Mouse (Mus musculus) forebrain, embryonic 11.5 days (tissue): ENCODE results near the gene Fam214a. TPM values are rescaled to one million over a fixed set of nuclear protein-coding genes. Genes with fewer than 3 reads are reported as not detected.

Experiments used
- ATAC-seq: fragments of 200-750 bp; cut with Nextera tagmentation; replicated peaks from 2 replicates; pipeline ENCODE4 v1.8.0; 2017; ENCODE audit warnings: moderate TSS enrichment; ENCODE audit not compliant: low FRiP score
- DNase-seq: peaks from one replicate; pipeline ENCODE4 v3.0.0-alpha.2; 2017; ENCODE audit warnings: low spot score
- H3K27ac ChIP-seq: fragments of 300-500 bp; sonication (generic); 2 replicates; pipeline ENCODE4 v1.5.1; 2014; ENCODE audit warnings: low read depth, low read length
- H3K27me3 ChIP-seq: fragments of 300-500 bp; sonication (generic); 2 replicates; pipeline ENCODE4 v1.6.1; 2014; ENCODE audit warnings: mild to moderate bottlenecking, low read length, mixed read lengths; ENCODE audit not compliant: control insufficient read depth, insufficient read depth
- H3K36me3 ChIP-seq: fragments of 300-500 bp; sonication (generic); 2 replicates; pipeline ENCODE4 v1.6.1; 2014; ENCODE audit warnings: mild to moderate bottlenecking, low read length, moderate library complexity, mixed read lengths; ENCODE audit not compliant: control insufficient read depth, insufficient read depth
- H3K4me1 ChIP-seq: fragments of 300-500 bp; sonication (generic); replicated peaks from 2 replicates; pipeline ENCODE4 v1.6.1; 2014; ENCODE audit warnings: low read length, mixed read lengths; ENCODE audit not compliant: control insufficient read depth, insufficient read depth
- H3K4me2 ChIP-seq: fragments of 300-500 bp; sonication (generic); 2 replicates; pipeline ENCODE4 v1.6.1; 2014; ENCODE audit warnings: low read depth, mild to moderate bottlenecking, low read length, moderate library complexity, mixed read lengths; ENCODE audit not compliant: severe bottlenecking
- H3K4me3 ChIP-seq: fragments of 300-500 bp; sonication (generic); 2 replicates; pipeline ENCODE4 v1.5.1; 2014; ENCODE audit warnings: low read depth, low read length
- H3K9ac ChIP-seq: fragments of 300-500 bp; sonication (generic); 2 replicates; pipeline ENCODE4 v1.6.1; 2014; ENCODE audit warnings: low read length
- H3K9me3 ChIP-seq: fragments of 300-500 bp; sonication (generic); 2 replicates; pipeline ENCODE4 v1.6.1; 2016; ENCODE audit warnings: low read length, mixed read lengths; ENCODE audit not compliant: control insufficient read depth
- WGBS: fragments of 180-500 bp; shearing (Covaris S2); extraction: QIAGEN DNeasy Blood & Tissue Kit; methylation state at CpG from one replicate; pipeline ENCODE4 v1.1.7; 2014; 5-methylcytosine and 5-hydroxymethylcytosine counted together
- polyA plus RNA-seq: library from polyadenylated mRNA; unstranded; fragments of >200 nt; fragmentation: Nextera tagmentation; extraction: Ambion mirVana; gene quantifications from 2 replicates; pipeline ENCODE4 v1.2.1, GENCODE M21; 2014

Fam214a gene
- polyA plus RNA-seq, 1 experiment from 2014 or later: 18.3 TPM

GRCm38 (mm10) chr9:74972736-74973135 lies 20.1 kb downstream of the Fam214a start:
- Histone ChIP-seq H3K4me1 (peaks cover 11% of the 10 kb centered on the region), H3K9me3 (no peaks in the 10 kb centered on the region), H3K27ac (no peak overlapping the region), H3K27me3 (no peaks in the 10 kb centered on the region), H3K4me2 (no peak overlapping the region), H3K4me3 (no peak overlapping the region), H3K9ac (no peak overlapping the region), H3K36me3 (no peaks in the 10 kb centered on the region)
- ATAC-seq: no peak
- no peak for DNase-seq
- WGBS: 85% methylated on average over 5 of the region's 5 CpGs

DNA sequence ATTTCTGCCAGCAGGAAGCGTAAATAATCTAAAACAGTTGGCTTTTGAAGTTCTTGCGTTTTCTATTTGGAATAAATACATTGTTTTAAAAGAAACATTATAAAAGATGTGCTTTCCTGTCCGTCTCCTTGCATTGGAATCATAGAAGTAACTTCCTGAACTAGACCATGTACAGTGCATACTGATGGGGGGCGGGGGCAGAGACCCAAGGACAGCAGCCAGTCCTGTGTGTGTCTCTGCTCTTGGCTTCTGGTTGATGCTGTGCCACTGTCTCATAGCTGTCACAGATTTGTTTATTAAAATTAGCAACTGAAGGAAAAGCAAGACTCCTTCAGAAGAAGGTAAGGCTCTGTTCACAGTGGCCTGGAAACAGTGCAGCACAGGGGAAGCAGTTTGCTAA lies 20.5 kb downstream of the Fam214a start:
- no peak overlapping the region for H3K4me3 ChIP-seq
- no peak for DNase-seq
- no peaks in the 10 kb centered on the region for H3K36me3 ChIP-seq
- ATAC-seq: no peak
- 89% methylated on average over 4 of the region's 4 CpGs for WGBS
- no peaks in the 10 kb centered on the region for H3K27me3 ChIP-seq
- no peak overlapping the region for H3K9ac ChIP-seq
- peaks cover 11% of the 10 kb centered on the region for H3K4me1 ChIP-seq
- no peaks in the 10 kb centered on the region for H3K9me3 ChIP-seq
- H3K27ac ChIP-seq: no peak overlapping the region
- no peak overlapping the region for H3K4me2 ChIP-seq

DNA sequence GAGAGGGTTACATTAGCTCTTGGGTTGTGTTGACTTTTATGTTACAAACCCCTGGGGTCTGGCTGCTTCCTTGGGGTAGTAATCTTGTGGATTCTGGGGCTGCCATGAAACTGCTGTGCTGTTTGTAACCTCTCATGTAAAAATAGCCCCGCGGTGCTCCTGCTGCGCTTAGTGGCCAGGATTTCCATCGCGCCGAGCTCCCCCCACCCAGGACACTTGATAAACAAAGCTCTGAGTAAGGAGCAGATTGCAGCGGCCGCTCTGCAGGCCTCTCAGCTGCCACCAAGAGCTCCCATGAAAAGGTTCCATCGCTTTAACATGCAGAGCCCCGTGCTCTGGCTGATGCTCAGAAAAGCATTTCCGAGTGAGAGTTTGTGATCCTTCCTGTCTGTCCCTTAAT lies 22.1 kb downstream of the Fam214a start:
- no peak overlapping the region for H3K4me3 ChIP-seq
- no peaks in the 10 kb centered on the region for H3K9me3 ChIP-seq
- WGBS: 2% methylated on average over 11 of the region's 11 CpGs
- H3K4me2 ChIP-seq: 0 out of 2 replicates have a peak overlapping the region, but pooled peaks have one; percentile 13
- 0 out of 2 replicates have a peak, but pooled peaks have one; percentile 18 for ATAC-seq
- H3K27ac ChIP-seq: peak overlapping the region; percentile 87
- no peaks in the 10 kb centered on the region for H3K27me3 ChIP-seq
- peaks cover 9% of the 10 kb centered on the region for H3K4me1 ChIP-seq
- peak overlapping the region; percentile 0 for H3K9ac ChIP-seq
- DNase-seq: peak; percentile 60
- no peaks in the 10 kb centered on the region for H3K36me3 ChIP-seq

- peaks cover 9% of the 10 kb centered on the region for H3K4me1 ChIP-seq
- peak overlapping the region; percentile 46 for H3K4me3 ChIP-seq
- 23% methylated on average over 7 of the region's 7 CpGs for WGBS
- no peaks in the 10 kb centered on the region for H3K27me3 ChIP-seq
- ATAC-seq (peak; percentile 60), DNase-seq (no peak)
- peak overlapping the region; percentile 72; the same call in 1 of the 2 replicates for H3K9ac ChIP-seq
- peak overlapping the region; percentile 71 for H3K4me2 ChIP-seq
- H3K27ac ChIP-seq: peak overlapping the region; percentile 87
- no peaks in the 10 kb centered on the region for H3K36me3 ChIP-seq
- no peaks in the 10 kb centered on the region for H3K9me3 ChIP-seq
These were observed 22.7 kb downstream of the Fam214a start for GRCm38 (mm10) chr9:74975416-74975815.

GRCm38 (mm10) chr9:74975911-74976563 lies 23.4 kb downstream of the Fam214a start:
- no peaks in the 10 kb centered on the region for H3K36me3 ChIP-seq
- H3K27ac ChIP-seq: peak overlapping the region; percentile 87
- no peaks in the 10 kb centered on the region for H3K27me3 ChIP-seq
- peak; percentile 88 for DNase-seq
- H3K4me1 ChIP-seq: peaks cover 9% of the 10 kb centered on the region
- H3K4me2 ChIP-seq: peak overlapping the region; percentile 71
- under 1% methylated on average over 23 of the region's 23 CpGs for WGBS
- no peaks in the 10 kb centered on the region for H3K9me3 ChIP-seq
- peak overlapping the region; percentile 46 for H3K4me3 ChIP-seq
- H3K9ac ChIP-seq: peak overlapping the region; percentile 72
- ATAC-seq: peak; percentile 97

DNA sequence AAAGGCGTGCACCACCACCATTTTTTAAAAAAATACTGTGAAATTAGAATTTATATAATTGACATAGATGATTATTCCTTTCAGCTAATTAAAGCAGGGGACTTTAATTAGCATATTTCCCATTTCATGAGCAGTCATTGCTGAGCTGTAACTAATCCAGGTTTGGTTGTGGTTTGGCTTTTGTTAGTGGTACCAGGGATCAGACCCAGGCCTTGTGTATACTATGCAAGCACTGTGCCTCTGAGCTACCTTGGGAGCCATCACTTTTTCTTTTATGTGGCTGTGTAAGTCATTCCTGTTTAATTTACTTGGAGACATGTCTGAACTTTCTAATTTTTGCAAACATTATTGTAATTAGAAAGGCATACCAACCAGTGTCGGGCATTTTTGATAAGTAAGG lies 24.6 kb downstream of the Fam214a start:
- no peaks in the 10 kb centered on the region for H3K9me3 ChIP-seq
- H3K36me3 ChIP-seq: no peaks in the 10 kb centered on the region
- H3K4me2 ChIP-seq: no peak overlapping the region; the same call in 1 of the 2 replicates
- no peaks in the 10 kb centered on the region for H3K27me3 ChIP-seq
- no peak overlapping the region for H3K4me3 ChIP-seq
- ATAC-seq (no peak), DNase-seq (no peak)
- H3K27ac ChIP-seq: no peak overlapping the region
- H3K4me1 ChIP-seq: peaks cover 9% of the 10 kb centered on the region
- 90% methylated on average over 2 of the region's 2 CpGs for WGBS
- no peak overlapping the region for H3K9ac ChIP-seq

- no peaks in the 10 kb centered on the region for H3K27me3 ChIP-seq
- no peak overlapping the region for H3K9ac ChIP-seq
- H3K4me2 ChIP-seq: no peak overlapping the region
- no peaks in the 10 kb centered on the region for H3K9me3 ChIP-seq
- ATAC-seq (no peak), DNase-seq (no peak)
- H3K4me3 ChIP-seq: no peak overlapping the region
- H3K36me3 ChIP-seq: no peaks in the 10 kb centered on the region
- H3K27ac ChIP-seq: no peak overlapping the region
- WGBS: 80% methylated on average over 7 of the region's 7 CpGs
- H3K4me1 ChIP-seq: peaks cover 9% of the 10 kb centered on the region
These were observed 25.3 kb downstream of the Fam214a start for GRCm38 (mm10) chr9:74977962-74978361.

GRCm38 (mm10) chr9:74978868-74979267 lies 26.2 kb downstream of the Fam214a start:
- no peak for ATAC-seq
- H3K4me1 ChIP-seq: peaks cover 8% of the 10 kb centered on the region
- H3K9ac ChIP-seq: no peak overlapping the region
- WGBS: 86% methylated on average over 7 of the region's 7 CpGs
- no peaks in the 10 kb centered on the region for H3K9me3 ChIP-seq
- H3K27me3 ChIP-seq: no peaks in the 10 kb centered on the region
- DNase-seq: no peak
- H3K27ac ChIP-seq: no peak overlapping the region
- no peak overlapping the region for H3K4me2 ChIP-seq
- H3K36me3 ChIP-seq: no peaks in the 10 kb centered on the region
- H3K4me3 ChIP-seq: no peak overlapping the region

DNA sequence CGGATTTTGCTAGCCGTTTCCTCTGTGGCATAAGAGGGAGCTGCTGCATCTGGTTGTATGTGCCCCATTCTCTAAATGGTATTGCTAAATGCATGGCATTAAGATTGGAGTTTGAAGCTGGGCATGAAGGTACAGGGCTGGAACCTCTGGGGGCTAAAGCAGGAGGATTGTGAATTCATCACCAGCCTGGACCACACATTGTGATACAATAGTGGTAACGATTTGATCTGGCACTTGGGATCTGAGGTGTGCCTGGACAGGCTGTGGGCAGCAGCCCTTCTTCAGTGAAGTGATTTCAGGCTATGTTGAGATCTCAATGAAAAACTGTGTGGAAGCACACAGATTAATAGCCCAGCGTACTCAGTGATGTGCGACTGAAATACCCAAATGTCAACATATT lies 26.7 kb downstream of the Fam214a start:
- Histone ChIP-seq H3K4me2 (no peak overlapping the region), H3K36me3 (no peaks in the 10 kb centered on the region), H3K4me3 (no peak overlapping the region), H3K27me3 (no peaks in the 10 kb centered on the region), H3K4me1 (peaks cover 6% of the 10 kb centered on the region), H3K9me3 (no peaks in the 10 kb centered on the region), H3K9ac (no peak overlapping the region), H3K27ac (no peak overlapping the region)
- WGBS: 83% methylated on average over 5 of the region's 5 CpGs
- ATAC-seq (no peak), DNase-seq (no peak)
